Mouse (Mus musculus) left cerebral cortex, postnatal 14 days (tissue): Measurements from ENCODE around the gene Med13l. TPM values are rescaled to one million over a fixed set of nuclear protein-coding genes. Genes with fewer than 3 reads are reported as not detected.

ENCODE experiments used
- DNase-seq, 2 experiments: peaks; one replicate each; pipeline ENCODE4 v3.0.0; 2021 to 2022; ENCODE audit warnings: low spot score in 2 of 2, mixed read lengths in 1 of 2
- intact Hi-C: fragments of 180-260 bp; cut with DNase I; formaldehyde crosslinking; loops from one replicate; pipeline ENCODE4 v1.15.1; 2025
- long read RNA-seq, 2 experiments: library from polyadenylated mRNA; stranded (forward); transcript quantifications; one replicate each; pipeline ENCODE4 v2.0.0; 2021
- total RNA-seq, 2 experiments: library from RNA; stranded (reverse); gene quantifications; 2 replicates each; pipeline ENCODE4 v1.2.3; 2021

The Med13l gene
- 10 to 100 TPM; 78.0 to 88.1 TPM for total RNA-seq
- long read RNA-seq, experiment 1, partial matches to known transcripts = 3 of 4 reads
- long read RNA-seq, experiment 1, other reads (novel, unspliced or antisense) = 1 of 4 reads
- long read RNA-seq, experiment 2, partial matches to known transcripts = 9 of 11 reads
- long read RNA-seq, experiment 2, other reads (novel, unspliced or antisense) = 2 of 11 reads

DNA sequence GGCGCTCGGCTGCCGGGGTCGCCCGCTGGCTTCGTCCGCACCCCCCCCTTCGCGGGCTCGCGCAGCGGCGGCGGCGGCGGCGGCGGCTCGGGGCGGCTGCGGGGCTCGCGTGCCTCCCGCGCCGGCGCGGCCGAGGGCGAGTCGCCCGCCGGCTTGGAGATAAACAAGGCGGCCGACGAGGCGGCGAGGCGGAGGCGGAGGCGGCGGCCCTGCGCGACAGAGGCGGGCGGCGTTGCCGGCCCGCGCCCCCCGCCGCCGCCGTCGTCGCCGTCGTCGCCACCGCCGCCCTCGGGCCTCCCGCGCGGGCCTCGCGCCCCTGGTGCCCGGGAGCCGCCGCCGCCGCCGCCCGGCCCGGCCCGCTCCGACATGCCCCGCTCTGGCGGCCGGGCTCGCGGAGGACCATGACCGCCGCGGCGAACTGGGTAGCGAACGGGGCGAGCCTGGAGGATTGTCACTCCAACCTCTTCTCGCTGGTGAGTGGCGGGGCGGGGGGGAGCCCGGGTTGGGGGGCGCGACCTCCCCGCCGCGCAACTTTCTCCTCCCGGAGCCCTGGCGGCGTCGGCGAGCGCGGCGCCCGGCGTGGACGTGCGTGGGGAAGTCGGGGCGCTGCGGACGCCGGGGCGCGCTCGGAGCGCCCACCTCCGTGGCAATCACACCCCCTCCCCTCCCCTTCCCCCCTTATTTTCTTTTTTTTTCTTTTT, at the start of gene Med13l:
Med13l (plus strand) TSS at position 295 of the 701 bp plus-strand sequence.
- peak; percentile 33 to 39 for DNase-seq
- intact Hi-C loops = loop anchor here (1.0 to 5.0 kb wide), 2 partner anchors 138 to 228 kb away; no protein-coding TSS in a partner anchor

DNA sequence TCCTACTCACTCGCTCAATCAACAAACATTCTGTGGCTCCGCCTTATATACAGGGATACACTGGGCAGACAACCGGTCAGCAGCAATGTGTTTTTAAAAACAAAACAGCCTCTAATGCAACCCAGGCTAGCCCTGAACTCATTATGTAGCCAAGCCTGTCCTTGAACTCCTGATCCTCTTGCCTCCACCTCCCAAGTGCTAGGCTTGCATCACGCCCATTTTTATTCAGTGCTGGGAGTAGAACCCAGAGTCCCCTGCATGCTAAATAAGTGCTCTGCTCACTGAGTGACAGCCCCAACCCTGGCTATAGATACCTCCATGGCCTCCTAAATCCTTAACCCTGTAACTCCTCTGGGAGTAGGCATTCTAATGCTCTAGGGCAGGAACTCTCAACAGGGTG, 49.5 kb upstream of the Med13l start:
- intact Hi-C loops = no loop called here

DNA sequence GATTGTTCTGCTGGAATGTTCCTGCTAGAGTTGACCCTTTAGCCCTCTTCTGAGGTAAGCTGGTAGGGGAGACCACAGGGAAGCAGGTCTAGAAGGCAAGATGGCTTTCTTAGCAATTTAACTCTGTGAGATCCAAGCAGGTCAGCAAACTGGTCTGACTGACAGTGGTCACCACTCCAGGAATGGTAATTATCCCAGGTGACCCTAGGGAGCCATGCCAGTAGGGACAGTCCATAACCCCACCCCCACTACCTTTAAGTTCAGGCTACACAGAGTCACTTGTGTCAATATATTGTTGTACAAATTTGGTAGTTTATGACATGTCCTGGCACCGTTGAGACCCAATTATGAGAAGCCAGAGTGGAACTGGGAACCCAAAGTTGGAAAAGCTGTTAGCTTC, 47.5 kb upstream of the Med13l start:
- DNase-seq = no peak
- intact Hi-C loops = no loop called here

More for the DNA sequence above, 49.5 kb upstream of the Med13l start:
- no peak for DNase-seq

DNA sequence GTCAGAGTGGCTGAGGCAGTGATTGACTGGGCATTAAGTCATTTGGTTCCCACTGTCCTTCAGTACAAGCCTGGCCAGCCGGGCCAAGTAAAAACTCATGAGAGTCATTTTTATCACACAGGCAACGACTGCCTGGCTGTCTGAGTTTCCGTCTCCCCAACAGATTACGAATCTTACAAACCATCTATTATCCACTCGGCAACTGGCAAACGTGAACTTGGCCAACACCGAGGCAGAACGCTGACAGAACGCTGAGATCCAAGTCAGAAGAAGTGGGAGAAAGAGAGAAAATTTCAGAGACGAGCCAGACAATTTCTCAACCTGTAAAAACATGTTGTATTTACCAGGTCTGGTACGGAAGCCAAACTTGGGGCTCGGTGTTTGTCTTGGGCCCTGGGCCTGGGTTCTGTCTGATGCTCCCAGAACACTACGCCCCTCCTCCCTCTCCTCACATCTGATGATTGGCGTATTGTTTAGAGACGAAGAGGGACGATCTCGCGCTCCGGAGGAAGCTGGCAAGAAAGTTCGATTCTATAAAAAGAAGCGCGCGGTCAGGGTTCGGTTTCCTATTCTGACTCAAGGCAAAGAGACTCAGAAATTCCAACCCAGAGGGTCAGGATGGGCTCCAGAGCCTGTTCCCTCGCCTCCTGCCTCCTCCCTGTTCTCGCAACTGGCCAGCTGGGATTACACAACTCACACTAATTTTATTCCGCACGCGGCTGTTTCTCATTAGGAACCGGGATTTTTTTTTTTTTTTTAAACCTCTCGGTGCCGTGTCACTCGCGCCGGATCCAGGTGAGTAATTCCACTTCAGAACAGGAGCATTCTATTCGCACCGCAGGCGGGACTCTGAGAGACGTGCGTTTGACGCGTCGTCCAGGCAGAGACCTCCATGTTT, 46.6 kb upstream of the Med13l start:
- intact Hi-C loops = loop anchor here (2.0 kb wide), 1 partner anchor 45 kb away; no protein-coding TSS in a partner anchor

DNA sequence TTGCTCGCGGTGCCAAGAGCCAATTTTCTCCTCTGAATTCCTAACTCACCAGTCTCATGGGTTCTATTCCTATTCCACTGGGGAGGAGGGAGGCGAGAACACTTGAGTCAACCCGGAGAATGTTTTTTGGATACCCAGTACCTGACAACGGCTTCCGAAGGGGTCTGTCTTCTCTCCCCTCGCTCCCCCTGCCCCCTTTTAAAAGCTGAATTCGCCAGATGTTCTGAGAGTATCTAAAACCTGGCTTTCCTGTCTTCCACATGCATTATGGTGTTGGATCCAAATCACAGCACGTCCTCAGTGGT, 46.0 kb upstream of the Med13l start:
- intact Hi-C loops = loop anchor here (2.0 kb wide), 1 partner anchor 44 kb away; no protein-coding TSS in a partner anchor
- peak in 1 of 2 experiments; percentile 42 for DNase-seq

More for the DNA sequence above, 46.6 kb upstream of the Med13l start:
- DNase-seq = peak; percentile 60 to 65

DNA sequence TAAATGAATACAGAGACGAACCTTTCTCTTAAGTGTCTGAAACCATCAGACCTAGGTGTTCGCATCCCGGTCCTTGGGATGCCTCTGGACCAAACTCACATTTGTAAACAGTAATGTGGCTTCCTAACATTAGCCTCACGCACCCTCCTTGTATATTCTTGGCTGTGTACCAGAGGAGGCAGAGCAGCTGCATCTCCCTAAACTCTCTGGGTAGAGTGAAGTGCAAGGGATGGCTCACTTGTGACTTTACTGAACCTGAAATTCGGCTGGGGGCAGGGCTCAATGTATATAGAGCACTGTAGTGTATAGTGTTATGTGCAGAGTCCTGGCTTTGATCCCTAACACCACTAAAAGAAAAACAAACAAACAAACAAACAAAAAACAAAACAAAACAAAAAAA, 45.6 kb upstream of the Med13l start:
- intact Hi-C loops = loop anchor here (2.0 kb wide), 1 partner anchor 44 kb away; no protein-coding TSS in a partner anchor

DNA sequence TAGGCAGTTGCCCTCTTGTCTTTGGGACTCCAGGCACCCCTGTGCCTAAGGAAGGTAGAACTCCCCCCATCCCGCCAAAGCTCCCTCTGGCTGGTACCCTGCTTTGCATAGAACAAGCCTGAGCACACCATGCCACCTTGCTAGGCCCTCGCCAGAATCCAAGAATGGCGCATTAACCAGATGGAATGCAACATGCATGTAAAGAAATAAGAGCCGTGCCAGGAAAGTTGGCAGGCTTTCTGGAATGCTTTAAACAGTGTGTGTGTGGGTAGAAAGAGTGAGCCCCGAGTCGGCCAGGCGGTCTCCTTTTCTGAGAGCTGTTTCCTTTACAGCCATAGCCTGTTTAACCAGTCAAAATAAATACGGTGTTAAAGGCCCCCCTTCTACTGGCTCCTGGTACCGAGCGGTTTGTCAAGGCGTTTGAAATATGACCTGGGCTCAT, 45.2 kb upstream of the Med13l start:
- intact Hi-C loops = loop anchor here (2.0 kb wide), 1 partner anchor 44 kb away; no protein-coding TSS in a partner anchor
- DNase-seq = peak; percentile 77 to 91

More for the DNA sequence above, 45.6 kb upstream of the Med13l start:
- DNase-seq = no peak

DNA sequence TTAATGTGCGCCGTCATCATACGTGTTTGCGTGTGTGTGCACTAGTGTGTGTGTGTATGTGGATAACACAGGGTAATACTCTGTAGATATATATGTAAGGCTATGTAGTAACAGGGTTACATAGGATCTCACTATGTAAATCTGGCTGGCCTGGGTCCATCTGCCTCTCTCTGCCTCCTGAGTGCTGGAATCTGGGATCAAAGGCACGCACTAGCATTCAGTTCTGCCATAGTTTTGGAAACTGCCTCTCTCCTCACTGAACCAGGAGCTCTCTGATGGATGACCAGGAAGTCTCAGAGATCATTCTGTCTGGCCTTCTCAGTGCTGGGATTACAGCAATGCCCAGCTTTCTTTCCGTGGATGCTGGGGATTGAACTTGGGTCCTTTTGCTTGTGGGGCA, 44.4 kb upstream of the Med13l start:
- intact Hi-C loops = no loop called here
- no peak for DNase-seq

DNA sequence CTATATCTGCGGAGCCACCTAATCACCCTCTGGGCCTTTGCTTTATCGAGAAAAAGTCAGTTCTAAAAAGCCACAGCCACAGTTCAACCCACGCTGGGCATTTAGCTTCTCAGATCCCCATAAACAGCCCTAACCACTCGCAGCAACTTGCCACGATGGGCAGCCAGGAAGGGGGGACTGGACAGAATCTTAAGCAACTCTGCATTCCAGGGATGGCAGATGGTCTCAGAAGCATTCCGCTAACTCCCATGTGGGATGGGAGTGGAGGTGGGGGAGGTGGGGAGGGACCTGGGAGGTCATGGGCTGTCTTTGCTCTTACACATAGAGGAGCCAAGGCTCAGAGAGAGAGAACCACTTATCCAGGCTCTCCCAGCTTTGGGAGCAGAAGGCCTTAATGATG, 44.0 kb upstream of the Med13l start:
- intact Hi-C loops = no loop called here
- DNase-seq = no peak

DNA sequence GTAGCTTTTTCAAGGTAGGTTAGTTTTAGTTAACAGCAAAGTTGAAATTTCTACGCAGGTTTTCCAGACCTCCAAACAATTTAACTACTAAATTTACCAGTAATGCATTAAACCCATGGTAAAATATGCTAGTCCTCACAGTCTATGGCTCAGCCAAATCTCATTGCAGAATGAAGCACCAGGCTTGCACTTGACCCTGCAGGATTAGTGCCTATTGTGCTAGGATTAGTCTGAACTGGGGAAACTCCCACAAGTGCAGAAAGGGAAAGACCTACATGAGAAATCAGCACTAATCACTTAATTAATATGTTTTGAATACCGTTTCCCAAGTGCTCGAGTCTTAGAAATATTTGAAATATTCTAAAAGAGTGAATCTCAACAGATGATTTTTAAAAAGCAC, 40.0 kb upstream of the Med13l start:
- DNase-seq = no peak
- intact Hi-C loops = no loop called here

DNA sequence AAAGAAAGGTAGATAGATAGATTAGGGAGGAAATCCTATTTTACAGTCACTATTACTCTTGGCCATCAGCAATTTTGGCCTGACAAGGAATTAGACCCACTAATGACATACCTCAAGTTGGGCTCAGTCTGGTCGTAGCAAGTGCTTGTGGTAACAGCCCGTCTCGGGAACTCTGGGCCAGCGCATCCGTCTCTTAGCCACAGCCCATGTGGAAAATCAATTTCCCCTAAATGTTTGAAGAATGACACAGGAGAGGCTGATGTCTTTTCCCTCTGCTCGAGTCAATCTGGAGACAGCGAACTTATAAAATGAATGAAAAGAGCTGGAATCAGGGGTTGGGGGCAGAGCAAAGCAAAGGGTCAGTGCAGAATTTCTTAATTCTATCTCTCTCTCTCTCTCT, 36.1 kb upstream of the Med13l start:
- no peak for DNase-seq
- intact Hi-C loops = no loop called here

DNA sequence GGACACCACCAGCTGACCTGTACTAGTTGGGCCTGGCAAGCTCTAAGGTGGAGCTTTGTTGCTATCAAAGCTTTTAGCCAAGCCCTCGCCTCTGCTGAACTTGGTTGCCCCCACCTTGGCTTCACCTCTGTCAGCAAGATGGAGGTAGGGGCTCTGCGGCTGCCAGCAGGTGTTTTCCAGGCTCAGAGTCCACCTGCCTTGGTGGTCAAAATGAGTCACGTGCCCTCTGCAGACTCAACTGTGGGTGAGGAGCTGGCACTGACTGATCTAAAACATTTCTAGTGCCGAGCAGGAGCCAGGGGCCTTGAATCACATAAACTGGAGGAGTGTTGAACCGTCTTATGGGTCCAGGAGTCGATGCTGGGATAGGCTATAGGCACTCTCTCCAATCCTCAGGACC, 34.8 kb upstream of the Med13l start:
- intact Hi-C loops = no loop called here
- no peak for DNase-seq

DNA sequence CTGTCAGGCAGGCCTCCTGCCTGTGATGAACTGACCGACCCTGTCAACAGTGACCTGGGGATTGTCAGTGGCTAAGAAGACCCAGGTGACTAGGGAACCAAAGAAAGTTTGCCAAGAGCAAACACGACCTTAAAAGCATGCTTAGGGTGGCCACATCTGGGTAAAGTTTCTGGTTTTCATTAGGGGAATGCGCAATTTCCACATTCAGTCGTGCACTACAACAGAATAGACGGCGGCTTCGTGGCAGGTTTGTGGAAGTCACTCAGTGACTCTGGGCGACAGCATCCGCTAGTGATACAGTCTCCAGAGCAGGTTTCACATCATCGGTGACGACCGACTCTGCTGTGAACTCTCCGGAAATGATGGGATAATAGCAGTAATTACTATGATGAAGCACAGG, 34.0 kb upstream of the Med13l start:
- DNase-seq = no peak
- intact Hi-C loops = no loop called here

DNA sequence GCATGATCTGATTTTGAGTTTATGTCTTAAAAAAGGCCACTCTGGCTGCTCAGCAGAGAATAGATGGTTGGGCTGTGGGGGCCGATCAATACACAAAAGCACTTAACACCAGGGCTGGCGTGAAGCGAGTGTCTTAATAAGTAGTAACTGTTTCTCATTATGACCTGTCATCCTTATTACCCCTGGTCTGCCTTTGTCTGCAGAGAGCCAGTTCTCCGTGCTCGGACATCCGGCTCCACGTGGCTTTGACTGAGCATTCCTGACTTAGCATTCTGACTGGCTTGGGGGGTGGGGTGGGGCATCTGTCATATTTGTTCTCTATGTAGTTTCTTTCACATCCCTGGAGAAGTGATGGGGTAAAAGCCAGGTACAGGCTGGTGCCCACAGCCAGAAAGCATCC, 31.2 kb upstream of the Med13l start:
- intact Hi-C loops = no loop called here
- no peak for DNase-seq

DNA sequence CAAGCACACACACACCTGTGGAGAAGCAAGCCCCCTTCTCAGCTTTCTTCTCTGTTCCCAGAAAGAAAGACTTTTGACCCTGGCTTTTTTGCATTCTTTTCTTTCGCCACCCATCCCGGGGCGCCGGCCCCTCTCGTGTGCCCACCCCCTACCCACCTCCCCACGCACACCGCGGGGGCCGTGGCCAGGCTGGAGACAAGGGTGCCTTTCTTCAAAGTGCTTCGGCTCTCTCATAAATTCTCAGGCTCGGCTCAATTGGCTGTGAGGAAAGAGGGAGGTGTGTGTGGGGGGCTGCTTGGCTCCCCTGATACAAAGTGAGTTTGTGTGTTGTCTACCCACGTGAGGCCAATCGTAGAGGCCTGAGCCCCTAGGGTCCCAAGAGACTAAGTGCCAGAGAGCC, 28.4 kb upstream of the Med13l start:
- intact Hi-C loops = no loop called here

DNA sequence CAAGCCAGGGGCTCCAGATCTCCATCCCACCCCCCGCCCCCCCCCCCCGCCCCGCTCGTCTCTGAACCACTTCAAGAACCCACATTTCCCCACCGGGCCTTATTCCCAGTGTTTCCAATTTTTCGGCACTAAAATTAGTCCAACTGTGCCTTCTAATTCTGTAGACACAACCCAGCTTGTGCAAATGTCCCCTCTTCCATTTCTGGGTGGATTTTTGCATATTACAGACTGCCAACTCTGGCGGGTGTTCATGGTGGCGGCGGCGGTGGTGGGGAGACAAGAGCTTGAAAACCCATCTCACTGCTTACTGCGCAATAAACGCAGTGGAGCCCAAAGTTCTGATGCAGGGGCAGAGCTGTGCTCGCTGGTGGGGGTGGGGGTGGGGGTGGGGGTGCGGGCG, 27.8 kb upstream of the Med13l start:
- peak; percentile 69 to 71 for DNase-seq
- intact Hi-C loops = no loop called here

More for the DNA sequence above, 28.4 kb upstream of the Med13l start:
- no peak for DNase-seq

DNA sequence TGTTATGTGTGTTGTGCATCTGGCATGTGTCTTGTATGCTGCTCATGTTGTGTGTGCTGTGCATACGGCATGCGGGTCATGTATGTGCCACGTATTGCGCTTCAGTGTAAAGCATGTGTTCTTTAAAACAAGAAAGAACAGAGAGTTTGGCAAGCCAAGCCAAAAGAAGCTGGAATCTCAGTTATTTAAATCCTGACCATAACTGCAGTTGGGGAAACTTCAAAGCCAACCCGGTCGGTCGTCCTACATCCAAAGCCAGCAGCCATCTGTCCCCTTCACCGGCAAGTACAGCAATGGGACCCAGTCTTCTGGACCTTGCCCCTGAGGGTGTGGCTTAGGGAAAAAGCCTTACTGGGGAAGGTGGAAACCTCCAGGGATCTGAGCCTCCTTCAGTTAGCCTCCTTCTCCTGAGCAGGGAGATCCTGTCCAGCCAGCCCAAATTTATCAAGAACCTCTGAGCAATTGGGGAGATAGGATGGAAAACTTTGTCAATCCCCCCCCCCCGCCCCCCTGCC, 26.0 kb upstream of the Med13l start:
- DNase-seq = no peak
- intact Hi-C loops = no loop called here

DNA sequence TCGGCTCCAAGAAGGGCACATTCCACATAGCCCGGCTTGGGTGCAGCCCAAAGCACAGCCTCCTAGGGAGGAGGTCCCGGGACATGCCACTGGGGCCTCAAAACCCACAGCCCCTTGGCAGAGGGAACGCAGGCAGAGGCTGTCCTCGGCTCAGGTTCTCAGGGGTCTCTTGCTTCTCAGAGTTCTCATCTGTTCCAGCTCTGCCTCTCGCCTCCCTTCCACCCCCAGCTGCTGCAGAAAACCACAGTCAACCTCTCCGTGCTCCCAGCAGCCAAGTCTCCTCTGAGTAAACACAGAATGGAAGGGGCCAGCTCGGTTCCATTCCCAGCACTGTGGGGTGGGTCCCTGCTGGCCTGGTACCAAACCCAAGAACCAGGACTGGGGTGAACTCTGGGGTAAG, 25.3 kb upstream of the Med13l start:
- intact Hi-C loops = no loop called here
- no peak for DNase-seq

DNA sequence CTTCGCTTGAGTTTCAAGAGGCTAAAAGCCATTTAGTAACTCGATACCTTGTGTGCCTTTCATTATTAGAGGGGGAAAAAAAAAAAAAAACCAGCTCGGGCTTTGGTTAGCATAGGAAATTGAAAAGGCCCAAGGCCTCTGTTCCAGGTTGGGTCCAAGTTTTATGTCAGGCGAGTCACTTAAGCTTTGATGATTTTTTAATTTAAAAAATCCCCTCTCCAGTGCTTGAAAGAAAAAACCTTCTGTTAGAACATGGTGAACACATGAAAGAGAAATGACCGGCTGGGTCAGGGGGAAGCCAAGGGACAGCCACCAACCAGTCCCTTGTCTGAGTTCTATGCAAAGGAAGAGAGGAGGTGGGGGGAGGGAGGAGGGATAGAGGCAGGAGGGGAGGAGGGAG, 22.0 kb upstream of the Med13l start:
- intact Hi-C loops = no loop called here
- no peak for DNase-seq

DNA sequence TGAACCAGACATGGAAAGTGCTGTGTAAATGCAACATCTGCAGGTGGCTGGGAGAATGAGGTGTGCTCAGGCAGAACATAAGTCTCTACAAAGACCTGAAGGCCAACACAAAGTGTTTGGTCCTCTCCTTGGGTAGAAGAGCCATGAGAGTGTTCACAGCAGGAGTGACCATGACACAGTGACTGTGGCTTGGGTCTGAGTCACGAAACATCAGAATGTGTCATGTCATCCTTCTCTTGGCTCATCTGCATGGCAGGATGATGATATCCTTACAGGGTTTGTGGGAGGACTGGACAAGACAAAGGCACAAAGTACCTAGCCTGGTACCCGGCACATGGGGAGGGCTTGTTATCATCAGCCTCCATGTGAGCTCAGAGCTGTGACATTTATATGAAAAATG, 16.7 kb upstream of the Med13l start:
- no peak for DNase-seq
- intact Hi-C loops = no loop called here
